Mouse (Mus musculus) limb, embryonic 15.5 days (tissue): ENCODE measurements around the gene Fbxo33. TPM values are rescaled to one million over a fixed set of nuclear protein-coding genes. Genes with fewer than 3 reads are reported as not detected.

Experiments used
- ATAC-seq: fragments of 200-750 bp; cut with Nextera tagmentation; 2 replicates; pipeline ENCODE4 v1.8.0; 2017; ENCODE audit warnings: low read depth, moderate TSS enrichment; ENCODE audit not compliant: insufficient number of reproducible peaks, low FRiP score, low TSS enrichment
- H3K27ac ChIP-seq: fragments of 300-500 bp; sonication (generic); 2 replicates; pipeline ENCODE4 v1.5.1; 2015; ENCODE audit warnings: moderate library complexity, mild to moderate bottlenecking, inconsistent platforms
- H3K27me3 ChIP-seq: fragments of 300-500 bp; sonication (generic); 2 replicates; pipeline ENCODE4 v1.6.1; 2015; ENCODE audit warnings: inconsistent platforms
- H3K36me3 ChIP-seq: fragments of 300-500 bp; sonication (generic); 2 replicates; pipeline ENCODE4 v1.6.1; 2015; ENCODE audit warnings: inconsistent platforms
- H3K4me1 ChIP-seq: fragments of 300-500 bp; sonication (generic); 2 replicates; pipeline ENCODE4 v1.6.1; 2015; ENCODE audit warnings: inconsistent platforms
- H3K4me2 ChIP-seq: fragments of 300-500 bp; sonication (generic); 2 replicates; pipeline ENCODE4 v1.6.1; 2015; ENCODE audit warnings: mild to moderate bottlenecking, inconsistent platforms
- H3K4me3 ChIP-seq: fragments of 300-500 bp; sonication (generic); 2 replicates; pipeline ENCODE4 v1.5.1; 2015; ENCODE audit warnings: mild to moderate bottlenecking, inconsistent platforms
- H3K9ac ChIP-seq: fragments of 300-500 bp; sonication (generic); 2 replicates; pipeline ENCODE4 v1.6.1; 2015; ENCODE audit warnings: inconsistent platforms
- H3K9me3 ChIP-seq: fragments of 300-500 bp; sonication (generic); 2 replicates; pipeline ENCODE4 v1.6.1; 2016; ENCODE audit warnings: inconsistent platforms
- WGBS: fragments of 180-500 bp; shearing (Covaris S2); methylation state at CpG from one replicate; pipeline ENCODE4 v1.1.7; 2015; 5-methylcytosine and 5-hydroxymethylcytosine counted together
- microRNA-seq: library from miRNA; unstranded; fragments of <30 nt; microRNA quantifications from one replicate; pipeline ENCODE4, GENCODE M21; 2016
- polyA plus RNA-seq: library from polyadenylated mRNA; unstranded; fragments of >200 nt; fragmentation: Nextera tagmentation; extraction: Ambion mirVana; gene quantifications from 2 replicates; pipeline ENCODE4 v1.2.1, GENCODE M21; 2015

Fbxo33 gene
- polyA plus RNA-seq, 1 experiment from 2014 or later, result 8.6 TPM

GRCm38 (mm10) chr12:59194341-59195003 lies 25.1 kb downstream of the Fbxo33 start:
- WGBS, result 82% methylated on average over 9 of the region's 9 CpGs
- H3K9me3 ChIP-seq, result no peaks in the 10 kb centered on the region

DNA sequence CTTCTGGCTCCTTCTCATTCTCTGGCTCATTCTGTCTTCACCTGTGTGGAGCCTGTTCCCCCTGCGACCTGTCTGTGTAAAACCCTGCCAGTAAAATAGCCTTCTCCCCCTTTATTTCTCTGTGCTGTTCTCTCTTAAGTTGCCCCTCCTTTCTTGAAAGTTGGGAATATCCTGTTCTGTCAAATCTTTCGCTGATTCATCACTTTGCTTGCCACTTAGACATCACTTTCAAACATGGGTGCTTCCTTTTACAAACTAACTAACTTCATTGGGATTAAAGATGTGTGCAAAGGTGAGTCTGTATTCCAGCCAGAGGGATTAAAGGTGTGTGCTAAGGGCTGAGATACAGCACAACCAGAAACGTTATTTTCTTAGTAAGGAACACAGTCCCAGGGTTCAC lies 25.9 kb downstream of the Fbxo33 start:
- no peak overlapping the region for H3K4me3 ChIP-seq
- no peak overlapping the region for H3K4me2 ChIP-seq
- ATAC-seq, result no peak
- H3K4me1 ChIP-seq, result no peaks in the 10 kb centered on the region
- H3K27ac ChIP-seq, result no peak overlapping the region
- no peaks in the 10 kb centered on the region for H3K27me3 ChIP-seq
- H3K36me3 ChIP-seq, result peaks cover 25% of the 10 kb centered on the region
- H3K9me3 ChIP-seq, result no peaks in the 10 kb centered on the region
- WGBS, result 75% methylated on average over 3 of the region's 3 CpGs
- no peak overlapping the region for H3K9ac ChIP-seq

More at GRCm38 (mm10) chr12:59194341-59195003, 25.1 kb downstream of the Fbxo33 start:
- no peak overlapping the region for H3K4me2 ChIP-seq
- no peaks in the 10 kb centered on the region for H3K4me1 ChIP-seq
- H3K27me3 ChIP-seq, result no peaks in the 10 kb centered on the region
- no peak overlapping the region for H3K27ac ChIP-seq
- H3K4me3 ChIP-seq, result no peak overlapping the region
- H3K36me3 ChIP-seq, result peaks cover 25% of the 10 kb centered on the region
- no peak for ATAC-seq
- no peak overlapping the region for H3K9ac ChIP-seq

DNA sequence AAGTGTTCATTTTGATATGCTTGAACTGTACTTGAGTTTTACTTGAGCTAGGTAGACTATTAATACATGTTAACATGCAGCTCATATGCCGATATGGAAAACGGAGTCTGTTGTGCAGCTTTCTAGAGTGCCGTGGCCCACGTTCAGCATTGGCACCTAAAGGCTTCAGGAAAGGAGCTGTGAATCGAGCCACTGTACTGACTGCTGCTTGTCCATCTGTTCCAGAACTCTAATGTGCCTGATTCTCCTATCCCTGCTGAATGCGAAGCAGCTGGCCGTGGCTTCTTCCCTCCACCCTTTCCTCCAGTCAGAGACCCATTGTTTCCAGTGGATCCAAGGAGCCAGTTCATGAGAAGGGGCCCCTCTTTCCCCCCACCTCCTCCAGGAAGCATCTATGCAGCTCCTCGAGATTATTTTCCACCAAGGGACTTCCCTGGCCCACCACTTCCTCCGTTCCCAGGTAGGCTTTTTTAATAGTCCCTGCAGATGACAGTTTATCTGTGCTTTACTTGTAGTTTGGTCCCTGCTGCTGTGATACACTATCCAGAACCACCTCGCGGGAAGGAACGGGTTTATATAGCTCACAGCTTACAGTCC lies 31.3 kb downstream of the Fbxo33 start:
- H3K36me3 ChIP-seq, result peaks cover 56% of the 10 kb centered on the region
- 86% methylated on average over 12 of the region's 12 CpGs for WGBS
- no peak overlapping the region for H3K4me2 ChIP-seq
- no peak overlapping the region for H3K27ac ChIP-seq
- H3K4me1 ChIP-seq, result no peaks in the 10 kb centered on the region
- H3K27me3 ChIP-seq, result no peaks in the 10 kb centered on the region
- H3K4me3 ChIP-seq, result no peak overlapping the region
- H3K9ac ChIP-seq, result no peak overlapping the region
- ATAC-seq, result no peak
- no peaks in the 10 kb centered on the region for H3K9me3 ChIP-seq

DNA sequence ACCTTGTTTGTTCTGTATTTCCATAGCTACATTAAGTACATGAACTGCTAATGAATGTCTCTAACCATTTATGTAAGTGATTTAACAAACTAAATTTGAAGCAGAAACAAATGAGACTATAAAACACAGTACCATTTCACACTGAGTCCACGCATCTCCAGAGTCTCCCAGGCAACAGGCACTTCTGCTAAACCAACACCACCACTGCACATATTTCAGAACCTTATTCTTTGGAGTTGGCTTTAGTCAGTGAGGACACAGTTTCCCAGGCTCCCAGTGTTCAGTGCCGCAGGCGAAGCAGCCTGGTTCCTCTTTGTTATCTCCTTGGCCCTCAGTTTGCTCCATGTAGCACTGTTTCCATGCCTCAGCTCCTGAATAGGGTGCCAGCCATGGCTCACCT lies 41.7 kb downstream of the Fbxo33 start:
- 90% methylated on average over 3 of the region's 3 CpGs for WGBS
- H3K36me3 ChIP-seq, result peaks cover 78% of the 10 kb centered on the region

DNA sequence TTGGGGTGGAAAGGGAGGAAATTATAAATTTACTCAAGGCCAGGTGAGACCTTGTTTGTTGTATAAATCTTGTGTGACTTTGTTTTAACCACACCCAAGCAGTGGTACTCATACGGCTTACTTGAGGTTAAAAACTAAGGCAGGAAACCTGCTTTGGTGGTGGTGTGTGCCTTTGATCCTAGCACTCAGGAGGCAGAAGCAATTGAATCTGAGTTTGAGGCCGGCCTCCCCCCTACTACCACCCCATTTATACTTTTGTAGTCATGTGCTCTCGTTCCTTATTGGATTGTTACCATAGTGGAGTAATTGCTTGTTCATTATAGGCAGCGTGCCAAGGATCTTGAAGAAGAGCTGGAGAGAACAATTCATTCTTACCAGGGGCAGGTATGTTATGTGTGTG lies 49.6 kb downstream of the Fbxo33 start:
- Histone ChIP-seq H3K9me3 (no peaks in the 10 kb centered on the region), H3K4me2 (no peak overlapping the region), H3K36me3 (peaks cover 57% of the 10 kb centered on the region), H3K27me3 (no peaks in the 10 kb centered on the region), H3K4me3 (no peak overlapping the region), H3K9ac (no peak overlapping the region), H3K27ac (no peak overlapping the region), H3K4me1 (no peaks in the 10 kb centered on the region)
- ATAC-seq, result no peak
- WGBS, result 84% methylated on average over 4 of the region's 4 CpGs

More for the DNA sequence above, 41.7 kb downstream of the Fbxo33 start:
- no peak overlapping the region for H3K27ac ChIP-seq
- H3K4me3 ChIP-seq, result no peak overlapping the region
- H3K4me1 ChIP-seq, result no peaks in the 10 kb centered on the region
- ATAC-seq, result no peak
- no peaks in the 10 kb centered on the region for H3K9me3 ChIP-seq
- no peak overlapping the region for H3K9ac ChIP-seq
- no peaks in the 10 kb centered on the region for H3K27me3 ChIP-seq
- no peak overlapping the region for H3K4me2 ChIP-seq

DNA sequence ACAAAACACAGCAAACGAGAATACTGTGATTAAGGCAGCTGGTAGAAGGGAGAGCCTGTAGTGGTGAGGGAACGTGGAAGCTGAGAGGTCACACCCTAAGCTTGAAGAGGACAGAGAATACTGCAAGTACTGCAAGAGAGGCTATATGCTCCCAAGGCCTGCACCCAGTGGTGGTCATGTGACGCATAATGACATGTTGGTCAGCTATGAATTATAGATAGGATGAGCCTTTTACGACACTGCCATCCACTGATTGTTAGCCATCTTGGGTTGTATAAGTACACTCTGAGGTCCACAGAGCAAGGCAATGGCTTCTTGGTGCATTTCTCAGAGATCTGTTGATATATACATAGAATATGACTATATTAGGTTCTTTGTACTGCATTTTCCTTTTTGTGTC lies 53.0 kb downstream of the Fbxo33 start:
- H3K4me2 ChIP-seq, result no peak overlapping the region
- 87% methylated on average over 4 of the region's 4 CpGs for WGBS
- peaks cover 67% of the 10 kb centered on the region for H3K36me3 ChIP-seq
- no peak for ATAC-seq
- no peak overlapping the region for H3K27ac ChIP-seq
- H3K9ac ChIP-seq, result no peak overlapping the region
- H3K4me1 ChIP-seq, result no peaks in the 10 kb centered on the region
- no peak overlapping the region for H3K4me3 ChIP-seq
- H3K9me3 ChIP-seq, result no peaks in the 10 kb centered on the region
- no peaks in the 10 kb centered on the region for H3K27me3 ChIP-seq

- Histone ChIP-seq H3K27ac (no peak overlapping the region), H3K4me2 (no peak overlapping the region), H3K36me3 (peaks cover 70% of the 10 kb centered on the region), H3K4me1 (no peaks in the 10 kb centered on the region), H3K4me3 (no peak overlapping the region), H3K27me3 (no peaks in the 10 kb centered on the region), H3K9me3 (no peaks in the 10 kb centered on the region), H3K9ac (no peak overlapping the region)
- 91% methylated on average over 6 of the region's 6 CpGs for WGBS
- no peak for ATAC-seq
Observed at GRCm38 (mm10) chr12:59164522-59164921, 55.0 kb downstream of the Fbxo33 start.

GRCm38 (mm10) chr12:59162797-59163196 lies 56.7 kb downstream of the Fbxo33 start:
- peaks cover 69% of the 10 kb centered on the region for H3K36me3 ChIP-seq
- no peaks in the 10 kb centered on the region for H3K4me1 ChIP-seq
- H3K27me3 ChIP-seq, result no peaks in the 10 kb centered on the region
- no peak overlapping the region for H3K4me3 ChIP-seq
- no peak overlapping the region for H3K4me2 ChIP-seq
- ATAC-seq, result no peak
- no peak overlapping the region for H3K27ac ChIP-seq
- no peak overlapping the region for H3K9ac ChIP-seq
- no peaks in the 10 kb centered on the region for H3K9me3 ChIP-seq
- WGBS, result 86% methylated on average over 2 of the region's 2 CpGs

DNA sequence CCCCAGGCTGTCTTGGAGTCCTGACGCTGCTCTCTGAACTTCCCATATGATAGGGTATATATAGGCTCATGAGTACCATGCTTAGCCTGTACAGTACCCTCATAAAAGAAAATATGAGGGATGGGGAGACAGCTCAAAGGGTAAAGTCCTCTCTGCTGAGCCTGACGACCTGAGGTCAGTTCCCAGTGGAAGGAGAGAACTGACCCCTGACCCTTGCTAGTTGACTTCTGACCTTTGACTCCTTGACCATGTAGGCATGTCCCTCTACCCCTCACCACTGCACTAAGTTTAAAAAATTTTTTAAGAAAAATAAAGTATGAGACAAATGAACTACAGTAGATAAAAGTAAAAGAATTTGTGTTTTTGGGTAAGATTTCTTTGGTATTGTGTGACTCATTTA lies 58.4 kb downstream of the Fbxo33 start:
- no peaks in the 10 kb centered on the region for H3K4me1 ChIP-seq
- no peak overlapping the region for H3K4me3 ChIP-seq
- no peaks in the 10 kb centered on the region for H3K9me3 ChIP-seq
- ATAC-seq, result no peak
- H3K27me3 ChIP-seq, result no peaks in the 10 kb centered on the region
- no peak overlapping the region for H3K4me2 ChIP-seq
- H3K9ac ChIP-seq, result no peak overlapping the region
- H3K36me3 ChIP-seq, result peaks cover 75% of the 10 kb centered on the region
- no peak overlapping the region for H3K27ac ChIP-seq
- WGBS, result 50% methylated on average over 2 of the region's 2 CpGs

Small RNAs within 50 kb of the gene (microRNA-seq; reads per million reads assigned to microRNA genes)
- not detected for gene Gm27284

Other genes starting within 250 kb of the Fbxo33 start
- gene Sec23a, start 207.7 kb downstream of the Fbxo33 start, polyA plus RNA-seq, result 105 and 107 TPM in 2 replicates
- gene Gemin2, start 206.3 kb downstream of the Fbxo33 start, polyA plus RNA-seq, result 25.3 and 25.7 TPM in 2 replicates
- 83.1 and 84.9 TPM in 2 replicates for gene Trappc6b, start 158.3 kb downstream of the Fbxo33 start, polyA plus RNA-seq
- gene Pnn, start 152.8 kb downstream of the Fbxo33 start, polyA plus RNA-seq, result 98.8 and 103 TPM in 2 replicates
- 63.0 and 68.1 TPM in 2 replicates for gene Mia2, start 123.9 kb downstream of the Fbxo33 start, polyA plus RNA-seq